Mouse (Mus musculus): ENCODE results near the gene Epo. TPM values are rescaled to one million over a fixed set of nuclear protein-coding genes. Genes with fewer than 3 reads are reported as not detected.
A peak's percentile ranks its signal among the peaks of the same experiment; 100 is the strongest.

The Epo gene
- total RNA-seq, 1 experiment = 0.36 TPM

DNA sequence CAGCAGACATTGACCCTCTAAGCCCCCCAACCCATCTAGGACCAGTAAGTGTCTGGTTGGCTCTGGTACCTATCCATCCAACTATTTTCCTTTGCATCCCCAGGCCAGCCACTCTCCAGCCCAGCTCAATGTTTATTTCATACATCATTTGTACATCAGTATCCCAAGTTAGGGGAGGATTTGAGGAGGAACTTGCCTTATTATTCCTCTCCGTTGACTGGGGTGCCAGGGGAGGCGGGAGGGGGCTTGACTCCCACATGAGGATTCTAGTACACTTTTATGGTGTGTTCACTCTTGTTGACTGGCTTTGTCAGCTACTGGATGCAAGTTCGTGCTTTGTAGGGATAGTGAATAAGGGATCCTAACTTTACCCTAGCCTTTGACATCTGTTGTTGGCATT, 21.3 kb downstream of the Epo start:
- peaks cover 4 to 13% of the 10 kb centered on the region in 2 experiments; a peak in 3 of 4 replicates for H3K4me1 ChIP-seq (ENCODE audit: control insufficient read depth in 2 of 2, insufficient read depth in 2 of 2, low read length in 2 of 2, poor library complexity in 1 of 2)

DNA sequence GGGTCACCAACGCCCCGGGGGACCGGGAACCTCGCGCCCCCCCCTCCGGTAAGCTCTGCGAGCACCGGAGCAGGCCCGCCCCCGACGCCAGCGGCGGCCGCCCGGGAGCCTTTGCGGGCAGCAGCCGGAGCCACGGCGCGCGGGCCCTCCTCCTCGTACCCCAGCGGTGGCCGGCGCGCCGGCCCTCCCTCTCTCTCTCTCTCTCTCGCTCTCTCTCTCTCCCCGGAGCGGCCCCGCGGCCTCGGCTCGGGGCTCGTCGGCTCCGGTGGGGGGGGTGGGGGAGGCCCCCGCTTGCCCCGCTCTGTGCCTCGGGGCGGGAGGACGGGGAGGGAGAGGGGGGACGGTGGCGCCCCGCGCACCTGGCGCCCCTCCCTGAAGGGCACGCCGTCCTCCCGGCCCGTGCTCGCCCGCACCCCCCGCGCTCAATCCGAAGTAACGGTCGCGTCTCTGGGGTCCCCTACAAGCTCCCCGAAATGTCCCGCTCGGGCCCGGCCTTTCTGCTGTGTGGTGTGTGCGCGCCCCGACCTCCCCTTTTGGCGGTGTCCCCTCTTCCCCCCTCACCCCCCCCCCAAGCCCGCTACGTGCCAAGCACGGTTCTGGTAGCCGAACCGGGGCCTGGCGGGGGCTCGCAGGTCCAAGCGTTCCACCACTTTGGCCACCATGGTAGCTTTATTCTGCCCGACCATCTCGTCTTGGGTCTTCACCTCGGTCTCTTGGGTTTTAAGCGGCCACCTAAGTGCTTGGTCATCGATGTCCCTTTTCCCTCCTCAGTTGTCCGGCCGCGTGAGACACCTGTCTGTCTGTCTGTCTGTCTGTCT, 22.3 kb downstream of the Epo start:
- DNase-seq (ENCODE audit: low read depth, low spot score) = no peak
- in situ Hi-C loops (cut with MboI; ENCODE audit: low sequenced_read_pairs in 2 of 2, unreplicated experiment in 2 of 2) = no loop called here

More for the DNA sequence above, 21.3 kb downstream of the Epo start:
- Histone ChIP-seq H3K27ac (ENCODE audit: insufficient read depth, low read depth, low read length, poor library complexity, severe bottlenecking) (no peak overlapping the region), H3K9ac (ENCODE audit: insufficient read depth, low read depth, low read length, poor library complexity, severe bottlenecking) (peak overlapping the region; percentile 95), H3K4me3 (ENCODE audit: insufficient read depth in 1 of 2, low read depth in 1 of 2, low read length in 2 of 2, poor library complexity in 1 of 2, severe bottlenecking in 1 of 2) (peak overlapping the region; percentile 86 to 98), H3K36me3 (ENCODE audit: control insufficient read depth, insufficient read depth, low read length, poor library complexity, severe bottlenecking) (peaks cover 6% of the 10 kb centered on the region; the same call in 1 of the 2 replicates), H3K9me3 (ENCODE audit: control insufficient read depth, insufficient read depth, low read depth, low read length) (no peaks in the 10 kb centered on the region)
- DNase-seq (ENCODE audit: low read depth, low spot score) = no peak
- in situ Hi-C loops (cut with MboI; ENCODE audit: low sequenced_read_pairs in 2 of 2, unreplicated experiment in 2 of 2) = no loop called here
- TF ChIP-seq CHD2 (IDR thresholded peaks at IDR 0.05; ENCODE audit: low read depth, low read length) (no peak), HCFC1 (IDR thresholded peaks at IDR 0.05; ENCODE audit: borderline replicate concordance, insufficient read depth, low read length) (no peak), ZC3H11A (IDR thresholded peaks at IDR 0.05; ENCODE audit: borderline replicate concordance, low read depth, low read length) (no peak), ZNF384 (IDR thresholded peaks at IDR 0.05; ENCODE audit: low read depth, low read length) (no peak), MAFK (IDR thresholded peaks at IDR 0.05; ENCODE audit: insufficient read depth, low read depth, low read length) (no peak)

DNA sequence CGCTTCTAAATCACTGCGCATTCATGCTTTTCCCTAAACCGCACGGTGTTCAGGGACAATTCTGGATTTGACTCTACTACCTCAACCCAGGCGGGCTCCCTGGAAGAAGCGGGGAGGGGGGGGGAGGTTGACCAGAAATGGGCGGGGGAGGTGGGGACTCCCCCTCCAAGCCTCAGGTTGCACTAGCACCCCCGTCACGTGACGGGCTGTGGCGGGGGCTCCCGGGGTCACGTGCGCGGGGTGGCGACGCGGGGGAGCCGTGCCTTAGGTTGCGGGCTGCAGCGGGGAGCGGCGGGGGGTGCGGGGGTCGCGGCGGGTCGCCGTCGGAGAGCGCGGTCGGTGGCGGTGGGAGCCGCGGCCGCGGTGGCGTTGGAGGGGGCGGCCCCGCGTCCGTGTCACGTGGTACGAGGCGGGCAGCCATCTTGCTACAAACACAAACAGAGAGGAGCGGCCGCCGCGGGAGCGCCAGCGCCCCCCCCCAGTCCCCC, 23.0 kb downstream of the Epo start:
- Histone ChIP-seq H3K9me3 (ENCODE audit: control insufficient read depth, insufficient read depth, low read depth, low read length) (no peaks in the 10 kb centered on the region), H3K36me3 (ENCODE audit: control insufficient read depth, insufficient read depth, low read length, poor library complexity, severe bottlenecking) (peaks cover 6% of the 10 kb centered on the region; the same call in 1 of the 2 replicates), H3K27ac (ENCODE audit: insufficient read depth, low read depth, low read length, poor library complexity, severe bottlenecking) (peak overlapping the region; percentile 92), H3K9ac (ENCODE audit: insufficient read depth, low read depth, low read length, poor library complexity, severe bottlenecking) (peak overlapping the region; percentile 95), H3K4me3 (ENCODE audit: insufficient read depth in 1 of 2, low read depth in 1 of 2, low read length in 2 of 2, poor library complexity in 1 of 2, severe bottlenecking in 1 of 2) (peak overlapping the region; percentile 86 to 98), H3K4me1 (ENCODE audit: control insufficient read depth in 2 of 2, insufficient read depth in 2 of 2, low read length in 2 of 2, poor library complexity in 1 of 2) (peaks cover 2 to 11% of the 10 kb centered on the region in 2 experiments; a peak in 3 of 4 replicates)
- in situ Hi-C loops (cut with MboI; ENCODE audit: low sequenced_read_pairs in 2 of 2, unreplicated experiment in 2 of 2) = no loop called here
- DNase-seq (ENCODE audit: low read depth, low spot score) = no peak
- TF ChIP-seq ZC3H11A (IDR thresholded peaks at IDR 0.05; ENCODE audit: borderline replicate concordance, low read depth, low read length) (no peak), ZNF384 (IDR thresholded peaks at IDR 0.05; ENCODE audit: low read depth, low read length) (no peak), CHD2 (IDR thresholded peaks at IDR 0.05; ENCODE audit: low read depth, low read length) (no peak), HCFC1 (IDR thresholded peaks at IDR 0.05; ENCODE audit: borderline replicate concordance, insufficient read depth, low read length) (no peak)

More for the DNA sequence above, 22.3 kb downstream of the Epo start:
- Histone ChIP-seq H3K27ac (ENCODE audit: insufficient read depth, low read depth, low read length, poor library complexity, severe bottlenecking) (peak overlapping the region; percentile 92), H3K9me3 (ENCODE audit: control insufficient read depth, insufficient read depth, low read depth, low read length) (no peaks in the 10 kb centered on the region), H3K9ac (ENCODE audit: insufficient read depth, low read depth, low read length, poor library complexity, severe bottlenecking) (peak overlapping the region; percentile 95), H3K4me1 (ENCODE audit: control insufficient read depth in 2 of 2, insufficient read depth in 2 of 2, low read length in 2 of 2, poor library complexity in 1 of 2) (peaks cover 2 to 13% of the 10 kb centered on the region in 2 experiments; a peak in 3 of 4 replicates), H3K4me3 (ENCODE audit: insufficient read depth in 1 of 2, low read depth in 1 of 2, low read length in 2 of 2, poor library complexity in 1 of 2, severe bottlenecking in 1 of 2) (peak overlapping the region; percentile 86 to 98), H3K36me3 (ENCODE audit: control insufficient read depth, insufficient read depth, low read length, poor library complexity, severe bottlenecking) (peaks cover 6% of the 10 kb centered on the region; the same call in 1 of the 2 replicates)
- no peak for TF ChIP-seq HCFC1 (IDR thresholded peaks at IDR 0.05; ENCODE audit: borderline replicate concordance, insufficient read depth, low read length)

DNA sequence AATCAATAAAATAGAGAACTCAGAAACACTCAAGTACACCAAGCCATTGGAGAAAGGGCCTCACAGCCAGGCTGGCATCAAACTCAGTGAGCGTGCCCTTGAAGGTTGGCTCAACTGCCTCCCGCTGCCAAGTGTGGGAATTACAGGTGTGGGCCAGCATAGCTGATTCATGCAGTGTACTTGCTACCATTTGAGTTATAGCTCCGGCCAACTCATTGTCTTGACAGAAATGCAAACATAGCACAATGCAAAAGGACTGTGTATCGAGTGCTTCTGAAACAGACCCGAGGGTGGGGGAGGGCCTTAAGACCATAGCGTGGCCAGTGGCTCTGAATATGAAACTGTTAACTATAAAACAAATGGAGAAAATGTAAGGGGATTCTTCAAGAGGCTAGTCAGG, 29.0 kb downstream of the Epo start:
- in situ Hi-C loops (cut with MboI; ENCODE audit: low sequenced_read_pairs in 2 of 2, unreplicated experiment in 2 of 2) = no loop called here
- Histone ChIP-seq H3K27ac (ENCODE audit: insufficient read depth, low read depth, low read length, poor library complexity, severe bottlenecking) (no peak overlapping the region), H3K4me3 (ENCODE audit: insufficient read depth in 1 of 2, low read depth in 1 of 2, low read length in 2 of 2, poor library complexity in 1 of 2, severe bottlenecking in 1 of 2) (no peak overlapping the region), H3K9me3 (ENCODE audit: control insufficient read depth, insufficient read depth, low read depth, low read length) (no peaks in the 10 kb centered on the region), H3K4me1 (ENCODE audit: control insufficient read depth in 2 of 2, insufficient read depth in 2 of 2, low read length in 2 of 2, poor library complexity in 1 of 2) (peaks cover 0 to 8% of the 10 kb centered on the region in 2 experiments; a peak in 2 of 4 replicates), H3K9ac (ENCODE audit: insufficient read depth, low read depth, low read length, poor library complexity, severe bottlenecking) (no peak overlapping the region), H3K36me3 (ENCODE audit: control insufficient read depth, insufficient read depth, low read length, poor library complexity, severe bottlenecking) (0 out of 2 replicates have a peak, but pooled peaks cover 3% of the 10 kb centered on the region)
- no peak for TF ChIP-seq ZNF384 (IDR thresholded peaks at IDR 0.05; ENCODE audit: low read depth, low read length)
- no peak for DNase-seq (ENCODE audit: low read depth, low spot score)

Measured in ES-E14 (cell line).